Mouse (Mus musculus): ENCODE measurements at regions not wholly inside any gene's neighbourhood (a gene's known extent, or its start where the extent isn't known, plus 50 kb on each side); places are given as distances from the start of the nearest gene placed in this dataset.

GRCm38 (mm10) chr15:19094061-19094810 is 275.5 kb downstream of the Cdh10 start:
- ATAC-seq (no peak), DNase-seq (no peak)
- no peaks in the 10 kb centered on the region for H3K27me3 ChIP-seq (ENCODE audit: insufficient read depth, low read length)
- H3K4me1 ChIP-seq (ENCODE audit: insufficient read depth), result no peaks in the 10 kb centered on the region
- no peak overlapping the region for H3K4me3 ChIP-seq (ENCODE audit: low read depth, low read length)
- no peak for TF ChIP-seq CTCF (IDR thresholded peaks at IDR 0.05; ENCODE audit: low read depth)
- no peak overlapping the region for H3K4me2 ChIP-seq (ENCODE audit: low read depth, low read length)
- H3K27ac ChIP-seq (ENCODE audit: low read depth), result no peak overlapping the region
- H3K36me3 ChIP-seq (replicated peaks; ENCODE audit: insufficient read depth, low read length), result no peaks in the 10 kb centered on the region
- H3K9ac ChIP-seq (replicated peaks), result no peak overlapping the region
- H3K9me3 ChIP-seq (ENCODE audit: low read length), result no peaks in the 10 kb centered on the region
- WGBS (ENCODE audit: insufficient replicate concordance), result 70% methylated on average over 9 of the region's 9 CpGs

GRCm38 (mm10) chr15:19114951-19115350 is 296.2 kb downstream of the Cdh10 start:
- H3K27me3 ChIP-seq (ENCODE audit: insufficient read depth, low read length), result no peaks in the 10 kb centered on the region
- ATAC-seq, result no peak
- H3K4me2 ChIP-seq (ENCODE audit: low read depth, low read length), result no peak overlapping the region
- no peak overlapping the region for H3K27ac ChIP-seq (ENCODE audit: low read depth)
- H3K9me3 ChIP-seq (ENCODE audit: low read length), result no peaks in the 10 kb centered on the region
- DNase-seq, result no peak
- H3K4me3 ChIP-seq (ENCODE audit: low read depth, low read length), result no peak overlapping the region
- H3K9ac ChIP-seq (replicated peaks), result no peak overlapping the region
- H3K4me1 ChIP-seq (ENCODE audit: insufficient read depth), result no peaks in the 10 kb centered on the region
- TF ChIP-seq EP300 (IDR thresholded peaks at IDR 0.05; ENCODE audit: low read depth), result no peak
- no peak for TF ChIP-seq CTCF (IDR thresholded peaks at IDR 0.05; ENCODE audit: low read depth)
- no peaks in the 10 kb centered on the region for H3K36me3 ChIP-seq (replicated peaks; ENCODE audit: insufficient read depth, low read length)
- WGBS (ENCODE audit: insufficient replicate concordance), result 44% methylated on average over 1 of the region's 1 CpGs

- no peaks in the 10 kb centered on the region for H3K4me1 ChIP-seq (ENCODE audit: insufficient read depth)
- H3K27ac ChIP-seq (ENCODE audit: low read depth), result no peak overlapping the region
- ATAC-seq (no peak), DNase-seq (no peak)
- no peak overlapping the region for H3K4me2 ChIP-seq (ENCODE audit: low read depth, low read length)
- TF ChIP-seq EP300 (IDR thresholded peaks at IDR 0.05; ENCODE audit: low read depth) (no peak), CTCF (IDR thresholded peaks at IDR 0.05; ENCODE audit: low read depth) (no peak)
- H3K27me3 ChIP-seq (ENCODE audit: insufficient read depth, low read length), result no peaks in the 10 kb centered on the region
- H3K36me3 ChIP-seq (replicated peaks; ENCODE audit: insufficient read depth, low read length), result no peaks in the 10 kb centered on the region
- no peak overlapping the region for H3K9ac ChIP-seq (replicated peaks)
- H3K4me3 ChIP-seq (ENCODE audit: low read depth, low read length), result no peak overlapping the region
- H3K9me3 ChIP-seq (ENCODE audit: low read length), result no peaks in the 10 kb centered on the region
- 77% methylated on average over 2 of the region's 2 CpGs for WGBS (ENCODE audit: insufficient replicate concordance)
Observed at GRCm38 (mm10) chr15:19118995-19119394, 300.2 kb downstream of the Cdh10 start.

- Histone ChIP-seq H3K27me3 (ENCODE audit: insufficient read depth, low read length) (no peaks in the 10 kb centered on the region), H3K4me3 (ENCODE audit: low read depth, low read length) (no peak overlapping the region), H3K9me3 (ENCODE audit: low read length) (no peaks in the 10 kb centered on the region), H3K9ac (replicated peaks) (no peak overlapping the region), H3K27ac (ENCODE audit: low read depth) (no peak overlapping the region), H3K36me3 (replicated peaks; ENCODE audit: insufficient read depth, low read length) (no peaks in the 10 kb centered on the region), H3K4me2 (ENCODE audit: low read depth, low read length) (no peak overlapping the region), H3K4me1 (ENCODE audit: insufficient read depth) (no peaks in the 10 kb centered on the region)
- TF ChIP-seq EP300 (IDR thresholded peaks at IDR 0.05; ENCODE audit: low read depth) (no peak), CTCF (IDR thresholded peaks at IDR 0.05; ENCODE audit: low read depth) (no peak)
- DNase-seq (no peak), ATAC-seq (no peak)
Observed at GRCm38 (mm10) chr15:19127454-19127853, 308.7 kb downstream of the Cdh10 start.

- DNase-seq (no peak), ATAC-seq (no peak)
- H3K27me3 ChIP-seq (ENCODE audit: insufficient read depth, low read length), result no peaks in the 10 kb centered on the region
- no peaks in the 10 kb centered on the region for H3K36me3 ChIP-seq (replicated peaks; ENCODE audit: insufficient read depth, low read length)
- no peak overlapping the region for H3K4me3 ChIP-seq (ENCODE audit: low read depth, low read length)
- no peak overlapping the region for H3K4me2 ChIP-seq (ENCODE audit: low read depth, low read length)
- no peaks in the 10 kb centered on the region for H3K4me1 ChIP-seq (ENCODE audit: insufficient read depth)
- WGBS (ENCODE audit: insufficient replicate concordance), result 82% methylated on average over 1 of the region's 1 CpGs
- no peak overlapping the region for H3K9ac ChIP-seq (replicated peaks)
- TF ChIP-seq CTCF (IDR thresholded peaks at IDR 0.05; ENCODE audit: low read depth), result no peak
- no peak overlapping the region for H3K27ac ChIP-seq (ENCODE audit: low read depth)
- H3K9me3 ChIP-seq (ENCODE audit: low read length), result no peaks in the 10 kb centered on the region
Observed at GRCm38 (mm10) chr15:19129316-19129715, 310.6 kb downstream of the Cdh10 start.

- Histone ChIP-seq H3K27me3 (ENCODE audit: insufficient read depth, low read length) (no peaks in the 10 kb centered on the region), H3K36me3 (replicated peaks; ENCODE audit: insufficient read depth, low read length) (no peaks in the 10 kb centered on the region), H3K9me3 (ENCODE audit: low read length) (no peaks in the 10 kb centered on the region), H3K4me2 (ENCODE audit: low read depth, low read length) (no peak overlapping the region), H3K4me3 (ENCODE audit: low read depth, low read length) (no peak overlapping the region), H3K9ac (replicated peaks) (no peak overlapping the region), H3K4me1 (ENCODE audit: insufficient read depth) (no peaks in the 10 kb centered on the region), H3K27ac (ENCODE audit: low read depth) (no peak overlapping the region)
- TF ChIP-seq CTCF (IDR thresholded peaks at IDR 0.05; ENCODE audit: low read depth) (0 out of 2 replicates have a peak, but pooled peaks have one; percentile 7), EP300 (IDR thresholded peaks at IDR 0.05; ENCODE audit: low read depth) (no peak)
- ATAC-seq, result no peak
- DNase-seq, result no peak
Observed at GRCm38 (mm10) chr15:19153682-19154081, 334.9 kb downstream of the Cdh10 start.

All from liver, postnatal 0 days (tissue).